Mouse (Mus musculus) central nervous system, embryonic 14 days (tissue): ENCODE results near the gene Slc25a38. TPM values are rescaled to one million over a fixed set of nuclear protein-coding genes. Genes with fewer than 3 reads are reported as not detected.

Source experiments
- polyA plus RNA-seq: library from polyadenylated mRNA; depleted of rRNA; stranded (reverse); fragments of >200 nt; gene quantifications from 2 replicates; pipeline ENCODE4 v1.2.3, GENCODE M21; 2012; rRNA removed

The Slc25a38 gene
- polyA plus RNA-seq: 28.9 and 33.3 TPM in 2 replicates

GRCm38 (mm10) chr9:120110211-120111018 is at the start of gene Slc25a38:
Gene Slc25a38 (plus strand): TSS chr9:120110374.

GRCm38 (mm10) chr9:120069779-120070178 is 40.4 kb upstream of the Slc25a38 start, which contains the start of gene Cx3cr1:
Gene Cx3cr1 (minus strand): TSS chr9:120069879.

DNA sequence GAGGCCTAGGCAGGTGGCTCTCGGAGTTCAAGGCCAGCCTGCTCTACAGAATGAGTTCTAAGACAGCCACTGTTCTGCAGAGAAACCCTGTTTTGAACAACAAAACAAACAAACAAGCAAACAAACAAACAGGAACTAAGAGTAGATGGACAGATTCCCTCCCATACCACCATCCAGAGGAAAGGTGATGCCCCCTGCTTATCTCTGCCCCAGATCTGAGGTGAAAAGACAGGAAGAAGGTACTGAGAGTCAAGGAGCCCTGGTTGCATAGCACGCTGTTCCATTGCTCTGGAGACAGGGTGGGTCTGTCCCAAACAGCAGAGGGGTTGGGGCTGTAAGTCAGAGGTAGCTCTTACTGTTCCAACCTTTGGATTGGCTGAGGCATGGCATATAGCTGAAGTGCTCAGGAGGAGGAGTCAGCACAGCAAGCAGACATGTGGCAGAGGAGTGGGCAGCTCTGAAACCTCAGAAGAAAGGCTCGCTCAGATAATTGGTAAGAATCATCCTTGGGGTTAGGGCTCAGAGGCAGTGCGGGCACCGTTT is 18.4 kb upstream of the Slc25a38 start, which contains the start of gene Ccr8:
TSS of gene Ccr8 (plus strand) at position 419 of the 543 bp plus-strand sequence.

GRCm38 (mm10) chr9:120127538-120128251 is 17.5 kb downstream of the Slc25a38 start, which contains the start of gene Rpsa:
Gene Rpsa (plus strand): TSS chr9:120127689.

GRCm38 (mm10) chr9:120149222-120149828 is 39.2 kb downstream of the Slc25a38 start, which contains the start of gene Mobp:
Gene Mobp (plus strand): TSS chr9:120149707.

Other genes starting within 250 kb of the Slc25a38 start
- gene Wdr48, start 215.5 kb upstream of the Slc25a38 start, polyA plus RNA-seq: 80.2 and 85.9 TPM in 2 replicates
- 21.7 and 21.9 TPM in 2 replicates for gene Gorasp1, start 172.8 kb upstream of the Slc25a38 start, polyA plus RNA-seq
- 1.4 and 1.5 TPM in 2 replicates for gene Ttc21a, start 172.8 kb upstream of the Slc25a38 start, polyA plus RNA-seq
- 2.9 and 5.0 TPM in 2 replicates for gene Csrnp1, start 125.7 kb upstream of the Slc25a38 start, polyA plus RNA-seq
- 0.01 and 0.26 TPM in 2 replicates for gene Xirp1, start 86.8 kb upstream of the Slc25a38 start, polyA plus RNA-seq
- 4.2 and 4.7 TPM in 2 replicates for gene Cx3cr1, start 40.5 kb upstream of the Slc25a38 start, polyA plus RNA-seq
- 0.25 TPM in 1 of 2 replicates, not detected in the other for gene Ccr8, start 18.3 kb upstream of the Slc25a38 start, polyA plus RNA-seq
- 1,759 and 1,851 TPM in 2 replicates for gene Rpsa, start 17.3 kb downstream of the Slc25a38 start, polyA plus RNA-seq
- gene Mobp, start 39.3 kb downstream of the Slc25a38 start, polyA plus RNA-seq: 0.10 TPM in 2 replicates
- gene Myrip, start 191.1 kb downstream of the Slc25a38 start, polyA plus RNA-seq: 4.4 and 5.8 TPM in 2 replicates